Mouse (Mus musculus) left cerebral cortex, adult 9 months (tissue): Measurements from ENCODE around the gene Rassf1.
A peak's percentile ranks its signal among the peaks of the same experiment; 100 is the strongest.

Experiments used
- DNase-seq, 2 experiments: peaks; one replicate each; pipeline ENCODE4 v3.0.0; 2022; ENCODE audit warnings: low spot score in 2 of 2

Rassf1 gene

DNA sequence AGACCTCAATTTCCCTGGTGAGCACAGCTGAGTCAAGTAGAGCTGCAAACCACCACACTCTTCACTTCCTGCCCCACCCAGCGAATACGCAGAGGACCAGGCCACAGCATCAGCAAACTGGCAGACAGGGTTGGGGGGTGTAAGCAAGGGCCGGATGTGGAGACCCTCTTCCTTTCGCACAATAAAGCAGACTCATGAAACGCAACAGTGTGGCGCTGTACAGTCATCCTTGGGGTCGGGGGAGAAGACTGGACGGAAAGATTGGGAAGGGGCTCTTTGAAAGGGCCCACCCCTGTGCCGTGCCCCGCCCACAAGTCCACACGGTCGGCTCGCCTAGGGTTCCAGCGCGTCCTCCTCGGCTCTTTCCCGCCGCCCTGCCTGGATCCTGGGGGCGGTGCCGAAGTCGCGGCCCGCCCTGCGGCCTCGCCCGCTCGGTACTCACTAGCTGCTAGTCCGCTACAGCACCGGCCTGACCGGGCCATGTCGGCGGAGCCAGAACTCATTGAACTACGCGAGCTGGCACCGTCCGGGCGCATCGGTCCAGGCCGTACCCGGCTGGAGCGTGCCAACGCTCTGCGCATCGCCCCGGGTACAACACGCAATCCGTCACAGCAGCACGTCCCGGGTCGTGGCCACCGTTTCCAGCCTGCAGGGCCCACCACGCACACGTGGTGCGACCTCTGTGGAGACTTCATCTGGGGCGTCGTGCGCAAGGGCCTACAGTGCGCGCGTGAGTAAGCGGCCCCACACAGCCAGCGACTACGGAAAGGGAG, at the start of gene Rassf1:
Rassf1 (plus strand) TSS at position 439 of the 773 bp plus-strand sequence.
- DNase-seq: no peak

DNA sequence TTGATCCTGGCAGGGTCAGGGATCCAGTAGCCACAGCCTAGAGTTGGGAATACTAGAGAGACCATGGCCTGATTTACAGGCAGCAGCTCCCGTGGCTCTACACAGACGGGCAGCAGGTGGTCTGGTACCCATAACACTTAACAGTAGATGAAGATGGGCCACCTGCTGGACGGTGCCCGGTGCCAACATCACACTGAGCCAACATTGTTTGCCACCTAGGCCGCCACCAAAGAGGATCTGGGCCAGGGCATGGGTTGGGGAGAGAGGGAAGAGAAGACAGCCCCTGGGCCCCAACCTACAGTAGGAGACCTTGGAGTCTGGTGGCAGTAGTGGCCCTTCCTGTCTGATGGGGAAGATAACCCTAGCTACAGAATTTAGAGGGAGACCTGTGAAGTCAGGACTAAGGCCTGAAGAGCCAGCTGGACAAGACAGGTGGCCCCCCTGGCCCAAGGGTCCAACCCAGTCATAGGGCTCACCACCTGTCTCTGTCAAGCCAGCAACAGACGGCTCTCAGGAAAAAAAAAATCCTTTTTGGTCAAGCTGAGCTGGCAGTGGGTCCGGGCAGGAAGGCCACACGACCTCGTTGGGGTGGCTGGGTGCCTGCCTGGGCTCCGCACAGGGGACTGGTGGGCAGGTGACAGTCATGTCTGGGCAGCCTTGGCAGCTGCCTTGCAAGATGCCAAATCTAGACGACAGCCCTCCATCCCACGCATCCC, 49.1 kb upstream of the Rassf1 start:
- DNase-seq: no peak

DNA sequence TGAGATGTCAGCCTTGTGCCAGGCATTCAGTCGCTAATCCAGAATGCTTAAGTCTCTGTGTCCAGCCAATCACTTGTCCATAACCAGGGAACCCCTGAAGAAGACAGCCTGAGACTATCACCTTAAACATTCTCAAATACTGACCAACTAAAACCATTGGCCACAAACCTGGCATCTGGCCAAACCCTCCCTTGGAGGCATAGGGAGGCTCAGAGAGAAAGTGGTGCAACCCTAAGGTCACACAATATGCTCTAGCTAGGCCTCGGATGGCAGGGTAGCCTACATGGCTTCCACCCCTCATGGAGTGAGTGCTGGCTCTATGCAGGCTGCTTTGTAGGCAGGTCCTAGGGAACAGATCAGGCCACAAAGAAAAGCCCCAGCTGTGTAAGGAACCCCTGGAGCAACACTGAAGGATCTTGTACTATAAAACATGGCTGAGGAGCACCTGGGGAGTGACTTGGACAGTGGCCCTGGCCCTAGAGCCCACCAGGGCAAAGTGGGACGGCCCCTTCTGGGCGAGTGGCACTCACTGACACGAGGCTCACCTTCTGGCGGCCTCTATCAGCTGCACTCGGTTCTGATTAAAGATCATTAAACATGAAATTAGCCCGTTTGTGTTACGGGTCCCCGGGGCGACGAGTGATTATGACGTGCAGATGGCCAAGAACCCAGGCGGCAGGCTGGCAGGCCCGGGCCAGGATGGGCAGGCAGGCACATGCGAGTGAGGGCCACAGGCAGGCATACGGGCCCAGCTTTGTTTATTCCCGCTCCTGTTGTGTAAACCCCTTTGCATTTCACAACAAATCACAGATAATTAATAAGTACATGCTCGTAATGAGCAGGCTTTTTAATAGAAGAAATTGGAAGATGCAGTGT, 46.5 kb upstream of the Rassf1 start:
- DNase-seq: no peak

DNA sequence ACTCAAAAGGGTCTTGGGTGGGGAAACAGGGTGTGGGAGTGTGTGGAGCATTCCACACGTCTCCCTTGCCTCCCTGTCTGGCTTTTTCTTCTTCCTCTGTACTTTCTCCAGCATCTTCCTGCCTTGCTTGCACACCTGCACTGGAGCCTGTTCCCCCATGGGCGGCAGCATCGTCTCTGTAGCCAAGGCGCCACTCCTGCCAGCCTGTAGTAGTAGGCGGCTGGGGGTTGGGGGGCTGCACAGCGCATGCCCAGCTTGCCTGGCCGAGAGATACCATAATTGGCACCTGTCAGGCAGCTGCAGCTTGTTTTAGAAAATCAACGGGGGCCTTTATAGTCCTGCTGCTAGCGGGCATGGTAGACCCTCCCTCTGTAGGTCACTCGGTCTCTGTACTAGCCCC, 43.1 kb upstream of the Rassf1 start:
- DNase-seq: peak in 1 of 2 experiments; percentile 54

DNA sequence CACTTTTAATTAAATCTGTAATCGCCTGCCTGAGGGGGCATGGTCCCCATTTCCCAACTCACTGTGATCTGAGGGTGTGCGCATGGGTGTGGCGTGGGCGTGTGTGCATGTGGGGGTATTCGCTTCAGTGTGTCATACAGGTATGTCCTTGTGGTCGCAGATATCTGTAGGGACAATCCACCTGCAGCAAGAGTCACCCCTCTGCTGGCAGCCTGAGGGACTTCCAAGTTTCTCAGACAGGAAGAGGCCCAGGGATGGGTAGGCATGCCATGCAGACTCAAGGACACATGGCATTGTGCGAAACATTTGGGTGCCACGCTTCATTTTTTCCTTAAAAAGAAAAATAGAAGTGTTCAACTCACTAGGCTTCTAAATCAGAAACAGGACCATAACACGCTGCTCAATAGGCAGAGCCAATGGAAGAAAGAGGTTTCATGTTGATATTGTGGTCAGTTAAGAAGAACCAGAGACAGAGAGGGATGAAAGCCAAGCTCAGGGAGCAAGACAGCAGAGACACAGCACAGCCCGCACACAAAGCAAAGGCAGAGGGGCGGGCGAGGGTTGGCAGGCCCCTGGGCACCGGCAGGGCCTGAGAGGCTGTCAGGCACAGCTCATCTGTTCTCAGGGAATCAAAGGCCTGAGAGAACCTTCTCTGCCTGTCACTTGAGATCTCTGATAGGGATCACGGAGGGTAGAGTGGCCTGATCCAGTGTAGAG, 40.8 kb upstream of the Rassf1 start:
- DNase-seq: no peak

DNA sequence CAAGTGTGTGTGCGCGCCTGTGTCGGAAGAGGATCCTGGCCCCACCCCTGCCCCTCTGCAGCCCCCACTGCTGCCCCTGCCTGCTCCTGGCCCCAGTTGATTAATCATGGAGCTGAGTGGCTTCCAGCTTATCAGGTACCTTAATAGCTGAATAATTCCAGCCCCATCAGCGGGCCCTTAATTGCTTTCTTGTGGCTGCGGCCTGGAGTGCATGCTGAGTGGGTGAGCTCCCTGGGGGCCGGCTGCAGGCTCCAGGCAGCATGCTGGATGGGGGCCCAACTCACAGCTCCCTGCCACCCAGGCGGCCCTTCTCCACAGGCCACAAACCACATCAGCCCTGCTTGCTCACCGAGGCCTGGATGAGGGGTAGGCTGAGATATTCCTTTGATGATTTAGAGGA, 39.9 kb upstream of the Rassf1 start:
- DNase-seq: no peak

DNA sequence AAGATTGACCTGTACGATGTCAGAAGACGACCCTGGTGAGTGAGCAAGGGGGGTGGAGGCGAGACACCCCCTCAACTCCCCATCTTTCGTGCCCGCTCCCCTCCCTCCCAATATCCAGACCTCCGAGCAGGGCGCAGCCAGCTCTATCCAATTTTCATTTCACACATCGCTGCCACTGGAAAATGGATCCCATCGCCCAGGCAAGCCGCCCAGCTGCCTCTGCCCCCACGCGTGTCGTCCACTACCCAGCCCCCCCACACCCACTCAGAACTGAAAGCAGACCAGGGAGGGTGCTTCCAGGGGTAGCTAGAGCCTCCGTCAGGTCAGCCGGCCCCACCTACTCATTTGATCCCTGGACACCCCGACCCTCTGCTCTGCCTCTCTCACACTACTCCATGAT, 39.0 kb upstream of the Rassf1 start:
- no peak for DNase-seq

DNA sequence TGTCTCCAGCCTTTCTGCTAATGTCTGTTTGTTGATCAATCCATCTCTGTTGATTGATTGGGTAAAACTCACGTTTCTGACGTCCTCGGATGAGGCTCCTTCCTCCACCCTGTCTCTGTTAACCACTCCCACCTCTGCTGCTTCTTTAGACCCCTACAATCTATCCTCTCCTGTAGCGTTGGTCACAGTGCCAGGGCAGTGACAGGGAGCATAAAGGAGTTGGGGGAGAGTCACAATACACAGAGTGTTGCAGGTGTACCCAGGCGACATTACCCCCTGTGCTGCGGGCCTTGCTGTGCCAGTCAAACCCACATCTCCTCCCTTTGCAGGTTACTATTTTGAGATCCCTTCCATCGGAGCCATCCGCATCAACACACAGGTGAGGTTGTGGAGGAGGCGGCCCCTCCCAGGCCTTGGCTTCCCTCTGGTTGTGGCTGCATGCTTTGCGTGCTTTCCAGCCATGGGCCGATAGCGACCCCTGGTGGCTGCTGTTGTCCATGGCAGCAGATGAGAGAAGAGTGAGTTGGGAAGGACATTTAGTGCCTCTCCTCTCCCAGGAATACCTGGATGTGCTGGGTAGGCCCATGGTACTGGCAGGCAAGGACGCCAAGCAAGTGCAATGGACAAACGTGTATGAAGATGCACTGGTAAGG, 36.9 kb upstream of the Rassf1 start:
- DNase-seq: peak in 1 of 2 experiments; percentile 87

DNA sequence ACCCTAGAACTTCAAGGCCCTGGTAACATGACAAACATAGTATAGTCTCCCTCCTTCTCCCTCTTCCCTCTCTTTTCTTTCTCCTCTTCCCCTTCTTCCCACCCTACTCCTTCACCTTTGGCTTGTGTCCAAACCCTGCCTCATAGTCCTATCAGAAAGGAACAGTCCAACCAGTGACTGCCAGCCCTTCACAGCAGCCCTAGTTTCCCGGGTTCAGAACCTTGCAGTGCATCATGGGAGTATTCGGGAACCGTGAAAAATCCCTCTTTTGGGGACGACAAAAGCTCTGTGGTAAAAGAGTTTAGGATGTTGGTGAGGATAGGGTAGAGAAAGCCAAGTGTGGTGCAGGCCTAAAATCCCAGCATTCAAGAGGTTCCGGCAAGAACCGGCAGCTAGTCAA, 31.0 kb upstream of the Rassf1 start:
- no peak for DNase-seq

DNA sequence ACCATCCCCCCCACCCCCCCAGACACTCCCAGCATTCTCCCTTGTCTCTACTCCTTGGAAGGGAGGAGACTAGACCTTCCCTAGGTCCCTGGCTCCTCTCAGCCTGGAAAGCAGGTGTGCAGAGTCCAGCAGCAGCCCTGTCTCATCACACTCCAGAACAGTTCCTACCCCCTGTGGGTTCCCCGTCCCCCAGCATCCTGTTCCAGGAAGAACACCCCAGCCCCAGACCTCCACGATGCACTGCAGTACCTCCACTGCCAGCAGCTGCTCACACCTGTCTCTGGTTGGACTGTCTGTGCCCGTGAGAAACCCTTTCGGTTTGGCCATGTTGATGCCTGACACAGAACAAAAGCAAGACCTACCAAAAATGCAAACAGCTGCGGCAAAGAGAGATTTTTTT, 30.2 kb upstream of the Rassf1 start:
- no peak for DNase-seq

DNA sequence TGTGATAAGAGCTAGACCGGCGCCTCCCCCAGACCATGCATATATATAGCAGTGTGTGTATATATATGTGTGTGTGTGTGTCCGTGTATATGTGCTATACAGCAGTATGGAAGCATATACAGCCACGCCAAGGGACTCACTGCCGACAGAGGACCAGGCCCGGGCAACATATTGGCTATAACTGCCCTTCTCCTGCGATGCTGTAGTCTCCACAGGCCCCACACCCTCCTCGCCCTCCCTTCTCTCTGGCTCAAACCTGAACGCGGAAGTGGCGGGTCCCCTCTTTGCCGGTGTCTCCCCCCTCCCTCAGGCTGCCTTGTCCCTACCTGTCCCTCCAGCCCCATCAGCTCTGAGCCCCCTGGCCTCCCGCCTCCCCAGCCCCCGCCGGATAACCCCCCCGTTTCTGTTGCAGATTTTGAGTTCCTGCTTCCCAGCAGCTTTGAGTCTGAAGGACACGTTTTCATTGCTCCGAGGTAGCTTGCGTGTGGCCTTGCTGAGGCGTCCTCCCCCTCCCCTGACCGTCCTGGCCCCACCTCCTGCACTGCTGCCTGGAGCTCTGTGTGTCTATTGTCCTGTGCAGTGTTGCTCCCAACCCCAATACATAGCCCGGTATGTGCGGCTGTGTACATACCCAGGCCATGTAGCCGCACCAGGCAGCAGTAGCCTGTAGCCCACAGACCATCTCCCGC, 29.5 kb upstream of the Rassf1 start:
- DNase-seq: no peak

DNA sequence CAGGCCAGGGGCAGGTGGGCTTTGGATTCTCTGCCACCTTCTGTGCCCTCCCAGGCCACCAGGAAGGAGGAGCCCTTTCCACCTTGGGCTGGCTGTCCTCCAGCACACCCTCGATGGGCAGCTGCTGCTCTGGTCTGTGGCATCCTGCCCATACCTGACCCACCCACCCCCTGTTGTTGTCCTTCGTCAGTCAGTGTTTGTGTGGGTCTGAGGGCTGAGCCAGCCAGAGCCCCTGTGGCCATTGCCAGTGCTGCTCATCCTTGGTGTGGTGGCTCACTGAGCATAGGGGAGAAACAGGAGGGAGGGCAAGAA, 29.0 kb upstream of the Rassf1 start:
- no peak for DNase-seq

DNA sequence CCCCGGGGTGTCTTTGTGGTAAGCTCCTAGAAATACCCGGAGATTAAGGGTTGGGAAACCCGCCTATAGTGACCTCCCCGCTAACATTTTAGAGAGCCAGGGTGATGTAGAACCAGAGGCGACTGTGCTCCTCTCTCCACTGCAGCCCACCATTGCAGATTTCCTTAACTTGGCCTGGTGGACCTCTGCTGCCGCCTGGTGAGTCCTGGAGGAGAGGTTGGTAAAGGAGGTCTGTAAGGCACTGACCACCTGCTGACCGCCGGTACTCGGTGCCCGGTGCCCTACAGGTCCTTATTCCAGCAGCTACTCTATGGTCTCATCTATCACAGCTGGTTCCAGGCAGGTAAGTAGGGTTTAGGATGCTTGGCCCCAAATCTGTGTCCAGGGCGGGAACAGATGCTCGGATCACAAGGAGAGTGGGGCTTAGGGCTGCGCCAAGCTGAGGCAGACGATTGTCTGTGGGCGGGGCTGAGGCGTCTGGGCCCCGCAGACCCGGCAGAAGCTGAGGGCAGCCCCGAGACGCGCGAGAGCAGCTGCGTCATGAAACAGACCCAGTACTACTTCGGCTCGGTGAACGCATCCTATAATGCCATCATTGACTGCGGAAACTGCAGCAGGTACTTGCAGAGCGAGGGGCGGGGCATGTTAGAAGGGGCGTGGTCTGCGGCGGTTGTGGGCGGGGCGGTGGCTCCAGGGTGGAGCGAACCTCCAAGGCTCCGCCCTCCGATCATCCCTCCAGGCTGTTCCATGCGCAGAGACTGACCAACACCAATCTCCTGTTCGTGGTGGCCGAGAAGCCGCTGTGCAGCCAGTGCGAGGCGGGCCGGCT, 24.9 kb upstream of the Rassf1 start:
- DNase-seq: peak in 1 of 2 experiments; percentile 78

DNA sequence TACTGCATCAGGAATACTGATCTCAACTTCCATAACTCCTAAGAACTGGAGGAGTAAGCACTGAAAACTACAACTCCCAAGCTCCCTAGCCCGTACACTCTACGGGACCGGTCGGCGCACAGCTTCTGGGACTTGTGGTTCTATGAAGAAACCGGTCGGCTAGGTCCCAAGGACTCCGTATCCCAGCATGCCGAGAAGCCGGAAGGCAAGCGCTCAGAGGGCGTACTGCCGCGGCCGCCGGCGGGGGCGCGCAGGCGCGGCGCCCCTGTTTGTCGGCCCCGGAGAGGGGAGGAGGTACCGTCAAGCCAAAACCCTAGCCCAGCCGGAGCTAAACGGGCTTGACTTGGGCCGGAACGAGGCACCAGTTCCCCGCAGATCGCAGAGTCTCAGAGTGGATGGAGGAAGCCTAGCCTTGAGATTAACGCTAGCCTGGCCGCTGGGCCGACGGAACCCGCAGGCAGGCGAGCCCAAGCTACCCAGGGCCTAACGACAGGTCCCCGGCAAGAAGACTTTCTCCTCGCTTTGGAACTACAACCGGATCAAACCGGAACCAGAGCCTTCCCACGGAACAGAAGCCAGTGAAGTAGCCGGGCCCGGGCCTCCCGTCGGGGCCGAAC, 17.5 kb upstream of the Rassf1 start, which contains the start of gene Tmem115:
Tmem115 (plus strand) TSS at position 155 of the 617 bp plus-strand sequence.
- peak; percentile 94 to 96 for DNase-seq

DNA sequence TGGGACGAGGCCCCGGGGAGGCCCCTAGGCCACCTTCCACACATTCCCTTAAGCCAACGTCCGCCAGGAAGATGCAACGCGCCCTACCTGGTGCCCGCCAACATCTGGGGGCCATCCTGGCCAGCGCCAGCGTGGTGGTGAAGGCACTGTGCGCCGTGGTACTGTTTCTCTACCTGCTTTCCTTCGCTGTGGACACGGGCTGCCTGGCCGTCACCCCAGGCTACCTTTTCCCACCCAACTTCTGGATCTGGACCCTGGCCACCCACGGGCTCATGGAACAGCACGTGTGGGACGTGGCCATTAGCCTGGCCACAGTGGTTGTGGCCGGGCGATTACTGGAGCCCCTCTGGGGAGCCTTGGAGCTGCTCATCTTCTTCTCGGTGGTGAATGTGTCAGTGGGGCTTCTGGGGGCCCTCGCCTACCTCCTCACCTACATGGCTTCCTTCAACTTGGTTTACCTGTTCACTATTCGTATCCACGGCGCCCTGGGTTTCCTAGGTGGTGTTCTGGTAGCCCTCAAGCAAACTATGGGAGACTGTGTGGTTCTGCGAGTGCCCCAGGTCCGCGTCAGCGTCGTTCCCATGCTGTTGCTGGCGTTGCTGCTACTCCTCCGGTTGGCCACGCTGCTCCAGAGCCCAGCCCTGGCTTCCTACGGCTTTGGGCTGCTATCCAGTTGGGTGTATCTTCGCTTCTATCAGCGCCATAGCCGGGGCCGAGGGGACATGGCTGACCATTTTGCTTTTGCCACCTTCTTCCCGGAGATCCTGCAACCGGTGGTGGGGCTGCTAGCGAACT, 16.8 kb upstream of the Rassf1 start:
- DNase-seq: no peak

DNA sequence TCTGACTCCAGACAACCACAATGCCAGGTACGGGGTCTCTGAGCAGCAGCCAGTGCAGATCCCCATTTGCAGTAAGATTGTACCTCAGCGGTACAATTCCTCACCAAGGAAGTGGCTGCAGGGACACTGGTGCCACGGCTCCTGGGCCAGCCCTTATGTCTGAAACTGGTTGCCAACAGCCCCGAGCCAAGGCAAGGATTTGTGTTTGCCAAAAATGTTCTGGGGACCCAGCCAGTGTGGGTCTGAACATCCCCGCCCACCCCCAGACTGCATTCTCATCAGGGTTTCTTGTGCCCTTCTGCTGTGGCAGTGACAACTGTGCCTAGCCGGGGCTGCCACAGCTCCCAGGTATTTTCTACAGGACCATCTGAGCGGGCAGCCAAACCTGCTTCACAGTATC, 13.1 kb upstream of the Rassf1 start:
- DNase-seq: no peak

DNA sequence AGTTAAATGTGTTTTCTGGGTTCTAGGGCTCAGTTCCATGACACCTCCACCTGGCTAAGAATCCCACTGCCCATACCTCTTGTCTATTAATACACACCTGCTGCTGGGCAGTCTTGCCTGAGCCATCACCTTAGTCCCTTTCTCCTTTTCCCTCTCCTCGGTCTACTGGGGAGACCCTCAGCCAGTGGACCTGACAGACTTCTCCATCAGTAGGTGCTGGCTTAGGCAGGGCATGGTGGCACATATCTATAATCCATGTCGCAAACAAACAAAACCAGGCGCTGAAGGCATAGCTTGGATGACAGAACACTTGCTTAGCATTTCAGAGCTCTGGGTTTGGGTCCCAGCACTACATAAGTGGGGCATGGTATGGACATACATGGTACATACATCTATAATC, 12.6 kb upstream of the Rassf1 start:
- no peak for DNase-seq

DNA sequence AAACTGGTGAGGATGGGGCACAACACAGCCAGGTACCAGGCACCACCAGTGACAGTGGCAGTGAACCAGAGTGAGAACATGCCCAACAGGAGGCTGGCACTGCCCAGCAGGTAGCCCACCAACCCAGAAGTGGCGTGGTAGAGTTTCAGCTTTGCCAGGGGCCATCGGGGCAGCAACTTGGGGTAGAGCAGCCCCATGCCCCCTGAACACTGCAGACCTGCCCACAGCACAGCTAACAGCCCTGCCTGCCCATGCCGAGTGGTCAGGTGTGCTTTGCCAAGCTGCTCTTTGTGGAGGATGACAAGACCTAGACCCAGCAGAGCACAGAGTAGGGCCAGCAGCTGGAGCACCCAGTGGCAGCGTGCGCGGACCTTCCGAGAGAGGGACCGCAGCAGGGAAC, 11.4 kb upstream of the Rassf1 start:
- DNase-seq: no peak

DNA sequence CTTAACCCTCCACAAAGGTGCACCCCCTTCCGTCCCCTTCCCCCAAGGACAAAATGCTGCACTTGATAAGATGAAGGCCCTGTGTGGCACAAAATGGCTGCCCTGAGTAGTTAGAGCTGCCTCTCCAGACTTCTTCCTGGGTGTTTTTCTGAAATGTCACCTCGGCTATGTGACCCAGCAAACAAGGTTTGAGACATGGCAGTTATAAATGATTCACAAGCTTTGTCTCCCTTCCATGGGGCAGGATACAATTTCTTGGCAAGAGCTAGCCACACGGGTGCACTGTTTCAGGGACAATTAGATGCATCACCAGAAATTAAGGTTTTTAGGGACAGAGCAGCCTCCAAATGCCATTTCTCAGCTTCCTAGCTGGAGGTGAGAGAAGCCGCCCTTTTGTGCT, 10.9 kb upstream of the Rassf1 start:
- DNase-seq: no peak
